Mouse (Mus musculus) kidney, postnatal 0 days (tissue): Measurements from ENCODE around the gene Mdm4. TPM values are rescaled to one million over a fixed set of nuclear protein-coding genes. Genes with fewer than 3 reads are reported as not detected.
"Not testable (repeated sequence)": the region's sequence is repeated elsewhere in the genome, so short reads cannot be mapped to it uniquely, and the experiment has no call there.

Experiments used
- ATAC-seq: fragments of 200-750 bp; cut with Nextera tagmentation; replicated peaks from 2 replicates; pipeline ENCODE4 v1.8.0; 2017; ENCODE audit warnings: low read depth, moderate number of reproducible peaks, moderate TSS enrichment, moderate library complexity; ENCODE audit not compliant: low FRiP score
- DNase-seq: peaks from one replicate; pipeline ENCODE4 v3.0.0-alpha.2; 2016; ENCODE audit warnings: low spot score
- H3K27ac ChIP-seq: fragments of 300-500 bp; sonication (generic); 2 replicates; pipeline ENCODE4 v1.5.1; 2014; ENCODE audit warnings: mild to moderate bottlenecking
- H3K27me3 ChIP-seq: fragments of 300-500 bp; sonication (generic); 2 replicates; pipeline ENCODE4 v1.6.1; 2014; ENCODE audit warnings: low read length, mixed read lengths; ENCODE audit not compliant: insufficient read depth
- H3K36me3 ChIP-seq: fragments of 300-500 bp; sonication (generic); 2 replicates; pipeline ENCODE4 v1.6.1; 2014; ENCODE audit warnings: low read length, mixed read lengths; ENCODE audit not compliant: insufficient read depth
- H3K4me1 ChIP-seq: fragments of 300-500 bp; sonication (generic); replicated peaks from 2 replicates; pipeline ENCODE4 v1.6.1; 2014; ENCODE audit warnings: antibody characterized with exemption, low read length, mixed read lengths; ENCODE audit not compliant: insufficient read depth
- H3K4me2 ChIP-seq: fragments of 300-500 bp; sonication (generic); 2 replicates; pipeline ENCODE4 v1.6.1; 2014; ENCODE audit warnings: mild to moderate bottlenecking, low read length, moderate library complexity, mixed read lengths
- H3K4me3 ChIP-seq: fragments of 300-500 bp; sonication (generic); replicated peaks from 2 replicates; pipeline ENCODE4 v1.5.1; 2014; ENCODE audit warnings: low read depth, low read length
- H3K9ac ChIP-seq: fragments of 300-500 bp; sonication (generic); 2 replicates; pipeline ENCODE4 v1.6.1; 2014; ENCODE audit warnings: low read depth, low read length
- H3K9me3 ChIP-seq: fragments of 300-500 bp; sonication (generic); replicated peaks from 2 replicates; pipeline ENCODE4 v1.6.1; 2016; ENCODE audit warnings: low read length, inconsistent platforms, mixed read lengths
- CTCF ChIP-seq: IDR thresholded peaks from 2 replicates; pipeline ENCODE4 v1.5.1; 2016; ENCODE audit warnings: antibody characterized with exemption, low read depth, mild to moderate bottlenecking, moderate library complexity
- WGBS: fragments of 180-500 bp; shearing (Covaris S2); extraction: QIAGEN DNeasy Blood & Tissue Kit; methylation state at CpG from one replicate; pipeline ENCODE4 v1.1.7; 2014; 5-methylcytosine and 5-hydroxymethylcytosine counted together
- polyA plus RNA-seq: library from polyadenylated mRNA; unstranded; fragments of >200 nt; fragmentation: Nextera tagmentation; extraction: Ambion mirVana; gene quantifications from 2 replicates; pipeline ENCODE4 v1.2.1, GENCODE M21; 2015

Gene Mdm4
- polyA plus RNA-seq, 1 experiment from 2014 or later = 16.7 TPM

DNA sequence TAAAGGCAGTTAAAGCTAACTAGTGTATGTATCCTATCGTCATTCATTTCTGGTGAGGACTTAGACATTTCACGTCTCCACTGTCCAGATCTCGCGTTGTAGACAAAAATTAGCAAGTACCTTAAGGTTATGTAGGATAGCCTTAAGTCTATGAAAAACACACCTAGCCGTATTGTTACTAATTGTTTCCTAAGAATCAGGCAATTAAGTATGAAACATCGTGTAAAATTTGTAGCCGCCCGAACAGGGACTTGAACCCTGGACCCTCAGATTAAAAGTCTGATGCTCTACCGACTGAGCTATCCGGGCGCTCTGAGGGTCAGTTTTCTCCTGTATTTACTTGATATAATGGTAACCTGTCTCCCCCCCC, 3.7 kb upstream of the Mdm4 start:
- no peaks in the 10 kb centered on the region for H3K27me3 ChIP-seq
- H3K9ac ChIP-seq = no peak overlapping the region; the same call in 1 of the 2 replicates
- no peak for TF ChIP-seq CTCF

DNA sequence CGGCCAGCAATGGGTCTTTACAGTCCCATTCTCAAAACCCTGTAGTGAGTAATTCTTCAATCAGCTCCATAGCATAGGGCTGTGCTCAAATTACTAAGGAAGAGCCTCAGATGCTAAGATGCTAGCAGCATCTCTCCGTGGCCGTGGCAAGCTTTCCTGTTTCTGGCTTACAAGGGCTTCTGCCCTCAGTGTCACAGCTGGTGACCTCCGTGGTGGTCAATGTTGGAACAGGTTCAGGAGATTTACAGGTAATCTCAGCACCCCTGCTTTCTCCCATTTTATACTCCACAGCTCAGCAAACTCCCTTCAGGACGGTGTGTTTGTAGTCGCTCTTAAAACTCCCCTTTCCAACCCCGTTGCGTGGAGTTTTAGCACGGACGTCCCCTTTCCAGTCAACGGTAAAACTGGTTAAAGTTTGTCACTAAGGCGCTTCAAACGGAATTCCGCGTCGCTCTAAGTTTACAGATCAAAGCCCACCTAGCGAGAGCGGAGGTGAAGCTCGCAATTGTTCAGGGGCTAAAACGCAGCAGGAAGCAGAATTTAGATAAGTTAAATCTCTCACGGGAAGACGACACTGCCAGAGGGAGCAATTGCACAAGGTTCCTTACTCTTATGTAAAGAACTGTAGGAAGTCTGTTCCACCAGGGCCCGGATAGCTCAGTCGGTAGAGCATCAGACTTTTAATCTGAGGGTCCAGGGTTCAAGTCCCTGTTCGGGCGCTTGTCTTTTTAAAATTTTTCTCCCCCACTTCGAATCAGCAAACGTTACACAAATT, 3.1 kb upstream of the Mdm4 start:
- peak; percentile 80 for ATAC-seq
- under 1% methylated on average over 28 of the region's 28 CpGs for WGBS

More for the DNA sequence above, 3.7 kb upstream of the Mdm4 start:
- Histone ChIP-seq H3K4me3 (peak overlapping the region; percentile 49), H3K9me3 (no peaks in the 10 kb centered on the region), H3K4me1 (no peaks in the 10 kb centered on the region), H3K27ac (no peak overlapping the region), H3K4me2 (peak overlapping the region; percentile 54), H3K36me3 (no peaks in the 10 kb centered on the region)
- WGBS = 3% methylated on average over 11 of the region's 11 CpGs
- ATAC-seq = peak; percentile 72
- DNase-seq = peak; percentile 65

DNA sequence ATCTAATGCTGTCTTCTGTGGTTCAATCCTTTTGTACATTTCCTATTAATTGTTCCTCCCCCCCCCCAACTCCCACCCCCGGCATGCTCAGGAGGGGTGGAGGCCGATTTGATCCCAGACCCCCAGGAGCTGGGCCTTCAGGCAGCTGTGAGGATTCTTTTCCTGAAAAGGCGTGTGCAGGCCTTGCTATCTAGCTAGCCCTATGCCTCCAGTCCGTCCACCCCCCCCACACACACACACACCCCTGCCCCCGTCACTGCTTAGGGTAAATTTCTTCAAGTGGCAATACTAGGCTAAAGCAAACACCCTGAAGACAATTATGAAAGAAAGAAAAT, 2.6 kb upstream of the Mdm4 start:
- no peaks in the 10 kb centered on the region for H3K4me1 ChIP-seq
- H3K4me2 ChIP-seq = peak overlapping the region; percentile 54
- no peak for TF ChIP-seq CTCF
- ATAC-seq = no peak
- peak; percentile 8 for DNase-seq
- H3K4me3 ChIP-seq = peak overlapping the region; percentile 49
- peak overlapping the region; percentile 55 for H3K9ac ChIP-seq
- H3K27ac ChIP-seq = peak overlapping the region; percentile 60; the same call in 1 of the 2 replicates
- H3K27me3 ChIP-seq = no peaks in the 10 kb centered on the region
- no peaks in the 10 kb centered on the region for H3K9me3 ChIP-seq
- no peaks in the 10 kb centered on the region for H3K36me3 ChIP-seq
- WGBS = 14% methylated on average over 5 of the region's 5 CpGs

More for the DNA sequence above, 3.1 kb upstream of the Mdm4 start:
- Histone ChIP-seq H3K36me3 (no peaks in the 10 kb centered on the region), H3K4me2 (peak overlapping the region; percentile 54), H3K27ac (peak overlapping the region; percentile 60), H3K27me3 (no peaks in the 10 kb centered on the region), H3K4me3 (peak overlapping the region; percentile 49), H3K4me1 (no peaks in the 10 kb centered on the region), H3K9ac (peak overlapping the region; percentile 55), H3K9me3 (no peaks in the 10 kb centered on the region)
- TF ChIP-seq CTCF = no peak
- peak; percentile 91 for DNase-seq

DNA sequence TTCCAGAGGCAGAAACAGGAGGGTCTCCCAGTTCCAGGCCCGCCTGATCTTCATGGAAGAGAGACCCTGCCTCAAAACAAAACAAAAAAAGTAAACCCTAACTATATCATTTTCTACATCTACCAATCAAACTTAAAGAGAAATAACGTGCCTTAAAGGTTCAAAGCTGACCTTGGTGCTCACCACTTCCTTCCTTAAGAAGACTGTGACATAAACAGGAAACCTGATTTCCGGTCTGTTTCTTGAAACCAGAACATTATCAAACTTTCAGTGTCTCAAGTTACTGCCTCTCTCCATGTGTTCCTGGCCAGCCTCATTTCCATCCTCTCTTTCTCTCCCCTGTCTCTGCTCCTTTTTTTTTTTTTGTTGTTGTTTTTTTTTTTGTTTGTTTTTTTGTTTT, 617 bp downstream of the Mdm4 start:
- no peaks in the 10 kb centered on the region for H3K27me3 ChIP-seq
- H3K27ac ChIP-seq = no peak overlapping the region
- no peak for DNase-seq
- H3K9me3 ChIP-seq = no peaks in the 10 kb centered on the region
- 73% methylated on average over 3 of the region's 3 CpGs for WGBS
- no peak overlapping the region for H3K9ac ChIP-seq
- no peaks in the 10 kb centered on the region for H3K4me1 ChIP-seq
- no peak for TF ChIP-seq CTCF
- H3K36me3 ChIP-seq = no peaks in the 10 kb centered on the region
- no peak overlapping the region for H3K4me3 ChIP-seq
- no peak overlapping the region for H3K4me2 ChIP-seq
- no peak for ATAC-seq

DNA sequence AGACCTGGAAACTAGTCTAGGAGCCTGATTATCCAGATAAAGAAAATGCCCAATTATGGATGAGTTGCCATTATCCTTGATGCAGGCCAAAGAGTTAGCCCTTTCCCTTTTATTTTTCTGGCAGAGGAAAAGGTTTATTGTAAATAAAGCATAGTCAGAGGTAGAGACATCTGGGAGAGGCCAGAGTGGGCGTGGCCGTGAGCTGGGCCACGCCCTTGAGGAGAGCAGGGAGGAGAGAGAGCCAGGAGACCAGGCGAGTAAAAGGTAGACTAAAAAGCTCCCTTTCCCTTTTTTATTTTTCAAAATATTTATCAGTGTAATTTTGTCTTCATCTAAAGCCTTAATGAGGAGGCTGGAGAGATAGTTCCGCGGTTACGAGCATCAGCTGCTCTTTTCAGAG, 2.4 kb downstream of the Mdm4 start:
- Histone ChIP-seq H3K4me3 (no peak overlapping the region), H3K9me3 (no peaks in the 10 kb centered on the region), H3K4me2 (no peak overlapping the region), H3K27me3 (no peaks in the 10 kb centered on the region), H3K9ac (no peak overlapping the region), H3K36me3 (no peaks in the 10 kb centered on the region), H3K27ac (no peak overlapping the region), H3K4me1 (no peaks in the 10 kb centered on the region)
- ATAC-seq (no peak), DNase-seq (peak; percentile 12)
- 47% methylated on average over 7 of the region's 7 CpGs for WGBS
- TF ChIP-seq CTCF = no peak

DNA sequence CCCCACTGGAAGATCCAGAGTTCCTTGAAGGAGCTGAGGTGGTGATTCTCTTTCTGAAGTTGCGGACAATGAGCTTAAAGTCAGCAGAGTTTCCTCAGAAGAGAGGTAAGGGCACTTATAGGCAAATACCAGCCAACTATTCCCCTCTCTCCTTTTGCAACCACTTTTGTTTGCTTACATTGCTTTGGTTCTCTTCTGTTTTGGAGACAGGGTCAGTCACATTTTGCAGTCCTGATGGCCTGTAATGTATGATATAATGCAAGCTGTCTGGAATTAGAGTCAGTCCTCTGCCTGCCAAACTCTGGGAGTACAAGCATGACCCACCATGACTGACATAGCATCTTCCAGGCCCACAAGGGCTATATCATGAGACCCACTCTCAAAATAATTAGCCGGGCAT, 3.2 kb downstream of the Mdm4 start:
- 100% methylated on average over 2 of the region's 2 CpGs for WGBS

DNA sequence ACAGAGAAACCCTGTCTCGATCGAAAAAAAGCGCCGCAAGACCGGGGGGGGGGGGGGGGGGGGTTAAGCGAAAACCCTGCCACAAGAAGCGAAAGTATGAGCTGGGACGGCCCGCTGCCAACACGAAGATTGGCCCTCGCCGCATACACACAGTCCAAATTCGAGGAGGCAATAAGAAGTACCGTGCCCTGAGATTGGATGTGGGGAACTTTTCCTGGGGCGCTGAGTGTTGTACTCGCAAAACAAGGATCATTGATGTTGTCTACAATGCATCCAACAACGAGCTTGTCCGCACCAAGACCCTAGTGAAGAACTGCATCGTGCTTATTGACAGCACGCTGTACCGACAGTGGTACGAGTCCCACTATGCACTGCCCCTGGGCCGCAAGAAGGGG, 4.6 kb downstream of the Mdm4 start:
- DNase-seq, ATAC-seq, H3K4me1 ChIP-seq, H3K9me3 ChIP-seq, H3K36me3 ChIP-seq, H3K27me3 ChIP-seq: not testable (repeated sequence)
- WGBS = 33% methylated on average over 21 of the region's 23 CpGs
- peak overlapping the region; percentile 37 for H3K4me2 ChIP-seq
- peak overlapping the region; percentile 88; the same call in 1 of the 2 replicates for H3K27ac ChIP-seq
- peak overlapping the region; percentile 81 for H3K4me3 ChIP-seq
- H3K9ac ChIP-seq = peak overlapping the region; percentile 91

More for the DNA sequence above, 3.2 kb downstream of the Mdm4 start:
- no peaks in the 10 kb centered on the region for H3K9me3 ChIP-seq
- DNase-seq (no peak), ATAC-seq (no peak)
- no peaks in the 10 kb centered on the region for H3K36me3 ChIP-seq
- no peaks in the 10 kb centered on the region for H3K4me1 ChIP-seq
- no peaks in the 10 kb centered on the region for H3K27me3 ChIP-seq
- H3K9ac ChIP-seq = no peak overlapping the region
- no peak overlapping the region for H3K27ac ChIP-seq
- no peak for TF ChIP-seq CTCF
- H3K4me2 ChIP-seq = no peak overlapping the region
- no peak overlapping the region for H3K4me3 ChIP-seq
